Mouse (Mus musculus) lung, postnatal 0 days (tissue): ENCODE results near the gene Glrp1.

Source experiments
- CTCF ChIP-seq: IDR thresholded peaks from 2 replicates; pipeline ENCODE4 v1.5.1; 2016; ENCODE audit warnings: antibody characterized with exemption, mild to moderate bottlenecking
- EP300 ChIP-seq: IDR thresholded peaks from 2 replicates; pipeline ENCODE4 v1.6.1; 2016; ENCODE audit warnings: antibody characterized with exemption, mild to moderate bottlenecking, control low read depth

DNA sequence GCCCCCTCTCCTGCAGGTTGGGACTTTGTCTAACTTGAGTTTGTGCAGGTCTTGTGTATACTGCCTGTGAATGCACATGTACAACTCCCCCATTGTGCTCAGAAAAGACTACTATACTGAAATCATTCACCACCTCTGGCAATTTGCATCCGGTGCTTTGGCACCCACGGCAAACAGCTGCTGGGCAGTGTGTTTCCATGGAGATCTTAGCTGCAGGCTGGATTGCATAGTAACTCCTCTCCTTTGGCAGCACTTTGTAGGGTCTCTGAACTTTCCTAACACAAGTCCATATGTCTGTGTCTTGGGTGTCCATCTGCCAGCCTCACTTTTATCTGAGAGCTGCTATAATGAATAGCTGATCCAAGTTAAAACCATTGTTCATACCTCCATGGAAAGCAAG, 31.7 kb downstream of the Glrp1 start:
- TF ChIP-seq CTCF = no peak
- no peak for TF ChIP-seq EP300
